Mouse (Mus musculus): ENCODE results near the gene Clybl.

The Clybl gene

DNA sequence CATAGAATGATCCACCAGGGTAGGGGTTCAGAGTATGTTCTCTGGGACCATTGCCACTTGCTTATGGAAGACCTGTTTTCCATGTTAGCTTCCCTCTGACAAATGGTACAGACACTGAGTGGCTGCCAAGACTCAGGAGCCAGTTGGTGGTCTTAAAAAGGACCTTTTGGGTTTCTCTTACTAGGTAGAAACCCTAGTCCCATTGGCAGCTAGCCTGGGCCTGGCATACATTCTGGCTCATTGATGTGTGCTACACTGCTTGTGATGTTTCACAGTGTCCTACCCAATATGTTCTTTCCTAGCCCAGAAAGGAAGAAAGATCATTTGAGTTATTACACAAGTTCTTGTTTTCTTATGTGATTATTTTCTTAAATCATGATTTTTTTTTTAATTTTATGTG, 69.8 kb downstream of the Clybl start:
- no peak for DNase-seq

DNA sequence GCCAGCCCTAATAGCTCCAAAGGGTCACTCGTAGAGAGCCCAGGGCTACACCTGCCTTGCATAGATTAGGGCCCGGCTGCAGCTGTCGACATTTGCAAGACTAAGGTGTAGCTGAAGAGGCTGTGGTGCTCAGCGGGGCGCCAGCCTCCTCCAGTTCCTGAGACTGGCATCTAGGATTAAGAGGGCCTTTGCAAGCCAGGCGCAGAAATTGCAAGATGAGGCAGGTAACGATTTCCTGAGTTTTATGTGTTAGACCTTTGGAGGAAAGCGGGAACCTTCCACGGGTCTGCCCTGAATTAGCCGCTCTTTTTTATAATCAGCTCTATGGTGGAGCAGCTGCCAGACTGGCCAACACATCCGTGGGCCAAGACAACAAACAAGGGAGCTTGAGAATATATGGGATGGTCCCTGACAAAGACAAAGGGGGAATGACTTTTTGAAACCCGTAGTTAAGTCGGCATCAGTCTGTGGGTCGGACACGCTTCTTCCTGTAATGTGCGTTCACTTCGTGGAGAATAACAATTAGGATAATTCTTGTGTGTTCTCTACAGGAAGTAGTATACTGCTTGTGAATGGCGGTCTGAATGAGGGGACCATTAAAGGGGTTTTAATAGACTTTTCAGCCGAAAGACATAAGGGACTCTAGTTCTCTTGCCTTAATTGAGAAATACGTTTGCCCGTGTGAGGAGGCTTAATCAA, 74.2 kb downstream of the Clybl start:
- no peak for DNase-seq

DNA sequence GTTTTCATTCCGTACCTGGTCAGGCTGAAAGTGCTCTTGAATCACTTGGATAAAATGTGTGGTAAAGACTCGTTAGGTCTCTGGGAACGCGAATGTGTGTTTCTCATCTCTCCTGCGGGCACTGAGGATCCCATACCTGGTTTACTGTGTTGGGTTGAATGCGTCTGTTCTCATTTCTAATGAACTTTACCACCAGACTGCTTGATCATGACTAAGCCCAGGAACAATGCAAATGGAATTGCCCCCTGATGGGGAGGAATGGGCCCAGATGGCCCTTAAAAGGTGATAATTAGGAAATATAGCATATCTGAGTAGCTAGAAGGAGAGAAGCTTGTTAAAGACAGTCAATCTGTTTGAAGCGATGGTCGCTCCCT, 74.7 kb downstream of the Clybl start:
- DNase-seq, result peak; percentile 38

DNA sequence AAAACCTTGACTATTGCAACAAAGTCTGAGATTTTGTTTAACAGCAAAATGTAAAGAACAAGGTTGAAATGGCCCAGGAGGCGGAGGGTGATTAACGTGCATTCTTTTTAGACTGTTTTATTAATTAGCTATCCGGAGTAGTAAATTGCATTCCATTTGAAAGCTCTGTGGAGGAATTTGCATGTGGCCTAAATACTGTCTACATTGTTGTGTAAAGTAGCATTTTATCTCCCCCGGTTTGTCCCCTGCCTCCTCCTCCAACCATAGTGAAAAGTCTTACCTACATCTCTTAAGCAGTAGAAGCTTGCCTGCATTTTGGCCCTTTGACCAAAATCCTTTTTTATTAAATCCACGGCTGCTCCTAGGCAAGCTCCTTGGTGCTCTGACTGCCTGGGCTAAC, 76.8 kb downstream of the Clybl start:
- no peak for DNase-seq

DNA sequence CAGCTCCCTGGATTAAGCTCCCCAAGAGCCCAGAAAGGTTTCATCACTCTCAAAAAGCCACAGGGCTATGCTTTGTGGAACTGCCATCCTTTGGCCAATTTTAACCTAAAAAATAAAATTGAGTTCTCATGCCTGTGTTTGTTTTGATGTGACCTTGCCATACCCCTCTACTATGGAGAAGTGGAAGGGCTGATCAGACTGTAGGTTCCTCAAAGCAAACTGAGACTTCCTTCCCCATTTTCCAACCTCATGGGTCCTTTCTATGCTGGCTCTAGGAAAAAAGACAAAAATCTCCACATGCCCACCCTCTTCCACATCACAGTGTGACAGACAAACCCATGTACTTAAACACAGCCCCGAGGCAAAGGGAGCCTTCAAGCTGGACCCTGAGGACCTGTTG, 79.7 kb downstream of the Clybl start:
- no peak for DNase-seq

DNA sequence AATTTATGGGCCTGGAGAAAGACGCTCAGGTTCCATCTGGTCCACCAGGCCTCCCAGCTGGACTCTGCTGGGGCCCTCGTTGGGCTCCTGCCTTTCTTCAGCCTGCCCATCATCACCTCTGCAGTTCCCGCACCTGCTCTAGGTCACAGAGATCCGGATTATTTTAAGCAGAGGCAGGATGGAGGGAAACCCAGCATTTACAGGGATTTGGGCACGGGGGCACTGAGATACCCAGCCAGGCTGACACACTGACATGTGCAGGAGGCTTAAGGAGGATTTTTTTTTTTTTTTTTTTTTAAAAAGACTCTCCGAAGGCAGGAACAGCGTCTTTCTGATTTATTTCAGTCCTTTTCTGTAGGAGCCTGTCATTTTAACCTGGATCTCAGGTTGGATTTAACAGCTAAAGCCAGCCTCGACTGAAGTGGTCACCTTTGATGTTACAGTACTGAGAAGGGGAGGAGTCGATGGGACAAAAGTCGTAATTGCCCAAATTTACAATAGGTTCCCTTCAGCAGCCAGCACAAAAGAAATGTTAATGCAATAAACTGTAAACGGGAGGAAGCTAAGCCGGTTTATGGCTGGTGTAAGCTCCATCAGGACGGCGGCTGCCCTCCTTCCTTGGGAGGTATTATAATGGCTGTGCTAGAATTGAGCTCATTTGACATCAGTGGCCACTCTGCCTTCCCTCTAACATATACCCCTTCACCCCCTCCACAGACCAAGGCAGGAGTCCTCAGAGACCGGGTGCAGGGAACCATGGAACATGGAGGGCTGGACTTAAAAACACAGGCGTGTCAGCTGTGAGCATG, 81.6 kb downstream of the Clybl start:
- DNase-seq, result peak; percentile 23

DNA sequence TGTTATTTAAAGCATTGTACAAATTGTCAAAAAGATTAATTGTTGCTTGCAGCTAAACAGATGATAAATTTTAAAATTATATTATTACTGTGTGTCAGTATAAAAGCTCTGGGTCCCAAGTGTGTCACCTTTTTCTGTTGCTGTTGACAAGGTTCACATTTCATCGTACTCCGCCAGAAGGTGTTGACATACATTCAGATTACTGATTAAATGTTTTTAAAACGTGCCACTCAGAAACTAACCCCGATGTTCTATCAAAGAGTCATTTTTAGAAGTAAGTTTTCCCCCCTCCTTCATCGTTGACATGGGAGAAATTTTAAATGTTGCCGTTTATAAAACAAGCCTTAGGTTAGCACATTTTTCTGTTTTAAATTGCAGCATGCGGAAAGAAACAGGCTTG, 83.7 kb downstream of the Clybl start:
- DNase-seq, result no peak

DNA sequence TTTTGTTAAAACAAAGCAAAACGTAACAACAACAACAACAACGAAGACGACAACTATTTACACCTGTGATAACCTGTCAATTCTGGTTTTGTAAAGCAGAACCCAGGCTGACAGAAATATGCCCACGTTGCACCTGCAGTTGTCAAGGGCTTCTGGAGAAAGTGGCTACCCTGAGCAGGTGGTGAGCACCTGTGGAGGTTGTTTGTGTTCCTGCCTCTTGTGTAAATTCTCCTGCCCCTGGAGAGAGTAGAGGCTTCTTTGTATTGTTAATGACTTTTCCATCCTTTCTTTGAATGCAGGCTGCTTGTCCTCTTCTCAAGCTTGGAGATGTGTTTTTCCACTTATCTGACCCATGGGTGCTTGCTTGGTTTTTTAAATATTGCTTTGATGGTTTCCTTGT, 86.1 kb downstream of the Clybl start:
- no peak for DNase-seq

DNA sequence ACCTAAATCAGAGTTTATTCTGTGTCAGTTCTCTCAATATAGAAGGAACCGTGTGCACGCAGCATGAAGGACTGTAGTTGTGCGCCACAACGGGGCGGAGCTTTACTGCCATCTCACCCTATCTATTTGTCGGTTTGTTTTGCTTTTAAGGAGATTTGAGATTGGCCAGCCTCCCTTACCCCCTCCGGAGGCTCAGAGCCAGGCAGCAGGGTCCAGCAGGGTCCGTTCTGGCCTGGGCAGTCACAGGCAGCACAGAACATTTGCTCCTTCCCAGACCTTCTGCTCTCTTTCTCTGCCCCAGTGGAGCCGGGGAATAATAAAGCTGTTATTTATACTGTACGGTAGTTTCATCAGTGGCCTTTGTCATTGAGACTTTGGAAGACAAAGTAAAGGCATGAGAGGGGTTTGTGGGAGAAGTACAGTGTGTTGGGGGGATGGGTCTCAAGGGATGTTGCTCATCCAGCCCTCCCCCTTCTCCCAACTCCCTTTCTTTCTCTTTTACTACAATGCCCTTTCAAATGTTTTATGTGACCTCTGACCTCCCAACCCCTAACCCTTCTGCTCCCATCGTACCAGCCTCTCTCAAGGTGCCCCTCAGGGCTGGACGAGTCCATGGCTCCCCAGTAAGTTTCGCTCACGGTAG, 89.7 kb downstream of the Clybl start:
- peak; percentile 21 for DNase-seq

DNA sequence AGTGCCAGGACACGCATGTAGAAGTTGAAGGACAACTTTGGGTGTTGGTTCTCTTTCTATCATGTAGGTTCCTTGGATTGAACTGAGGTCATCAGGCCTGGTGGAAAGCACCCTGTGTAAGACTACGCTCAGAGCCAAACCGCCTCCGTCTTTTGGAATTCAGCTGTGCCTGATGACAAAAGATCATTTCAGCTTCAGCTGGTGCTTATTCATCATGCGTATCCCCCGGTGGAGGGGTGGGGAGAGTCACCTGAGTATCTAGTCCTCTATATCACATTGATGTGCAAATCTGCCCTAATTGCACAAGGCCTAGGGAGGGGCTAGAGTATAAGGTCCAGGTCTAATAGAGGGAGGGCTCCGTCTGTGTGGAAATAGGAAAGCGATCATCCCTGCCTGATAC, 95.6 kb downstream of the Clybl start:
- DNase-seq, result no peak

DNA sequence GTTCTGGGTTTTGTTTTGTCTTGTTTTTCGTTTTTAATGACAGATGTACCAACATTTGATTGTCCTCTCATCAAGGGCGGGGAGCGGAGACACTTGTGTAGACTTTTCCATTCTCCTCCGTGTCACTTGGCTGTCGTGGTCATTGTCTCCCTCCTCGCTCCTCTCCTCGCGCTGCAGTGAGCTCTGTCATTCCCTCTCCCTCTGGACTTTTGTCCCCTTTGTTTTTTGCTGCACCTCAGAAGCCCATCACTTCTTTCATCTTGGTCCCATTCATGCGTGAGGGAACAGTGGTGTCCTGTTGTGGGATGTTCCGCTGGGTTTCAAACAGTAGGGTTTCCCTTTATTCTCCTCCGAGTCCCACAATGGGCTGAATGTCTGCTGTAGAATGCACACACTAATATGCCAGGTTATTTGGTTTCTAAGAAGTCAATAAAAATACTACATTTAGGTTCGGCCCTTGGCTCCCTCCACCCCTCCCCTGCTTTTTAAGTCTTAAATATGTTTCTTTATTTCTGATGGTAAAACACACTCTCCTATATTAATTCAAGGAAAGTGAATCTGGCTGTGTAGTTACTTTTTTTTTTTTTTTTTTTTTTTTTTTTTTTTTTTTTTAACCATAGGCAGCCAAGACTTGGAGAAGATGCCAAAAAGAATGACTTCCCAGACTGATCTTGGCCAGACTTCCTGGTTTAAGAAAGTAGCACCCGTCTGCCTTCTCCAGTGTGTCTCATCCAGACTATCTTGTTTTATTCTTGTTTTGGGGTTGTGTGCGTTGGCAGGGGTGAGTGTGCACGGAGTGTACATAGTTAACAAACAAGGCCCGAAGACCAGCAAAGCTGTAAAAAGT, 98.2 kb downstream of the Clybl start:
- DNase-seq, result no peak

DNA sequence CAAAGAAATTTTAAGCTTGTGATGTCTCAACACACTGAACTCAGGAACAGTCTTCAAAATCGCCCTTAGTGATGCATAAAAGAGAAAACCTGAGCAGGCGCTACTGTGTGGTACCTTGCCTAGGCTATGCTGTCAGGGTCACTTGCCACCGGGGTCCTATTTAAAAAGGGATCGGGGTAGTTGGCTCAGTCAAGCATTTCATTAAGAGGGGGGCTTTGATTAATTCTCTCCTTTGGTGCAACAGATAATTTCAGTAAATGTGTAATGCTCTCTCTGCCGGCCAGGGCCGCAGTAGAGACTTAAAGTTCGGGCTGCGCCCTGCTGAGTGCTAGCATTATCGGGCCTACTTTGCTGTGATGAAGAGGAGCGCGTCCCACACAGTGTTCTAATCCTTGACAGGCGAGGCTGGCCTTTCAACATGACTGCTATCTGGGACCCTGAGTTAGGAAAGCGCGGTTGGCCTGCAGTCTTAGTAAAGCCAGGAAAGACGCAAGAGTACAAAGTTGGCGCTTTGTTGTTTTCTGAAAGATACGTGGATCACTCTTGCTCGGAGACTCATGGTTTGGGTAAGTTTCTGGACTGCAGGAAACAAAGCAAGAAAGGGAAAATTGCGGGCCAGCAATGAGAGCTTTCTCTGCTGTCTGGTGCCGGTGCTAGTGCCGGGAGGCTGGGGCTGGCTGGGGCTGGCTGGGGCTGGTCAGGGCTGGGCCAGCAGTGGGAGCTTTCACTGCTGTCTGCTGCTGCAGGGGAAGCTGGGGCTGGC, 99.0 kb downstream of the Clybl start:
- no peak for DNase-seq

DNA sequence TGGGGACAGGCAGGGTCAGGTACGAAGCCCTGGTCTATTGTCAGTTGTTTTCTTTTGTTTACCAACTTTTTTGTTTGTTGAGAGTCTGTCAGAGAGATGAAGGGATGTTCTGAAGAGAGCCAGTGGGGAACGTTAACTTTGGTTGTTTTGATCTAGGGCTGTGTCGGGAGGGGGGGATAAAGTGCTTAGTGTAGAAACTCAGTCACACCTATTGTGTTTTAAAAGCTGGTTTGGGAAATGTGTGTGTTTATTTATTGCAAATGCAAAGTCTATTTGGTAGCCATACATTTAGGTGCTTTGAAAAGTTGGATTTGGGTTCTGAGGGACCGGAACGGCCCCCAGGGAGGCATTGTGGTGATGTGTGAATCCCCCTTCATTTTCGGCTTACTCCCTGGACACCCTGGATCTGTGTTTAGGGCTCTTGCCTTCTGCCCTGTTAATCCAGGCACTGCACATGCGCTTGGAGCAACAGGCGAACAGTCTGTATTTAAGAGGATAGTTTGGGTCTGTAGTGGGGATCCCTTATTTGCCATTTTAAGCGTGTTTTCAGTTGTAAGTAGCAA, 99.6 kb downstream of the Clybl start:
- no peak for DNase-seq

DNA sequence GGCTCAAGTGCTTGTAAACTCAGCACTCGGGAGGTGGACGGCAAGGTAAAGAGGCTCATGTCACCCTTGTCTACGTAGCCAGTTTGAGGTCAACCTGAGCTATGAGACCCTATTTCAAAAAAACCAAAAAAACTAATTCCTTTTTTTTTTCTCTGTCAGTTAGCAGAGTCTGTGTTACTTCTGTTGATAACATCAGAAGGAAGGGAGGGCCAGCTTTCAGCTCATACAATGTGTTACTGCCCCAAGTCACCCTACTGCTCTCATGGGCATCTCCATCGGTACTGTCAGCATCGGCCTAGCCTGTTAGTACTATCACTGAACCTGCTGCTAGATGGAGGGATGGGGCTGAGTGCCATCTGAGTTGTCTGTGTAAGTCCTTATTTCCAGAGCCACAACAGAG, 102.5 kb downstream of the Clybl start:
- no peak for DNase-seq

DNA sequence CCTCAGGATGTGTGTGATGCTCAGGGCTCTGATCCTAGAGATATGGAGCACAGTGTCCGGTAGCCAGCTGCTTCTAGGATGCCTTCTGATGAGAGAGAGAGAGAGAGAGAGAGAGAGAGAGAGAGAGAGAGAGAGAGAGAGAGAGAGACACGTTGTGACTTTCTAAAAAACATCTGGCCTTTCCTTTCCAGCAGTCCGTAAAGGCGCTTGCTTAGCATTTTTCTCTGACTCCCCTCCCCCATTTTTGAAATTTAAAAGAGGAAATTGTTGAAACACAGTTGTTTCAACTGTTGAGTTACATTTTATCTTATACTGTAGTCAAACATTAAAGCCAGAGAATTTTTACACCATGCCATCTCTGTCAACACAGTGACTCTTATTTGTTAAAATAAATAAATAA, 114.9 kb downstream of the Clybl start:
- DNase-seq, result no peak

DNA sequence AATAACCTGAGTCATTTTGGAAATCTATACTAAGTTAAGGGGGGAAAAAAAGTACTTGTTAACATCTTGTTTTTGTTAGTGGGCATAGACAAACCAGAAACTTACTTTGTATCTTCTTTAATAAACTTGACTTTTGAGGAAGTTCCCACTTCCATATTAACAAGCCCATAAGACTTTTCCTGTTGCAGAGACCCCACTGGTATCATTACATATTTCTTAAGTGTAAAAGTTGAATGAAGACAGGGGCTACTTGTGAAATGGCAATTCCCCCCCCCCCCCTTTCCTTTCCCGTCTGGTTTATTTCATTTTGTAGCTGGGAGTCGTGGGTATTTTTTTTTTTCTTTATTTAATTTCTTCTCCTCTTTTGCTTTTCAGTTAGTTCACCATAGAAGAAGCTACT, 115.4 kb downstream of the Clybl start:
- DNase-seq, result no peak

DNA sequence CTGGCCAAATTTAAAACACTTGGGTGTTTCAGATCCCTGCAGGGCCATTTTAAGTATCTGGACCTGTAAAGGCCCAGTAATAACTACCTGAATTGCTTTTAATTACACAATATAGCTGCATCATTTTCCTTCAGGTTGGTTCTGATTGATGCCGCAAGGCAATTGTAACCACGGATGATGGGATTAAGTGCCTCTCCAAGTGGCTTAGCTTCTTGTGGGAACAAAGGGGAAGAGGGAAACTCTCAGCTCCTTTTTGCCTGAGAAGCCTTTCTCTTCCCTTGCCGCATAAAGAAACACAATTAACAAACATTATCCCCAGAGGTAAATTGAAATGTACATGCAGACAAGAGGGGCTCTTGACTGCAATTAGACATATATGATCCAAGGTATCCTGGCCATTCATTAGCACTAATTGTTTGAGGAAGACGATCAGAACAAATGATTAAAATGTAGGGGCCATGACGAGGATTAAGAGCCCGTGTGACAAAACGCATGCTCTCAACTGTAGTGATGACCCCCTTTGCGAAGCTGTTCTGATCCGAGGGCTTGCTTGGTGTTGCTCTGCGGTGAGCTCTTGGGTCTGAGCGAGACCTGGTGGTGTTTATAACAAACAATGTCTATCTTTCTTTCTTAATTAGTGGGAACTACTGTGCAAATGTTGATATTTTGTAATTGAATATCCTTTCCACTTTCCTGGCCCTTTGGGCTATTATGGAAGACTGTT, 116.0 kb downstream of the Clybl start:
- DNase-seq, result no peak

DNA sequence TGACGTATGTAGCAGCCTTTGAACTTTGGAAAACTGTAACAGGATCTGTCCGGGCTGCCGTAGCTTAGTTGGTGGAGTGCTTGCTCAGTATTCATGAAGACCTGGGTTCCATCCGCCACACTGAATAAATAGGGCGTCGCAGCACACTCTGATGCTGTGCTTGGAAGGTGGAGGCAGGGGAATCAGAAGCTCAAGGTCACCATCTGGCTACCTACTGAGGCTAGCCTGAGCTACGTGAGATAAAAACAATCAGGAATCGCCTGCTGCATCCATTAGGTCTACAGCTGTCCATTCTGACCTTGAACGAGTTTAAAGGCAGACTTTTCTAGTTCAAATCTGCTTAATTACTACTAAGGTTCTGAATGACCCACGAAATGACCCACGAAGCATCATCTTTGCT, 118.8 kb downstream of the Clybl start:
- DNase-seq, result no peak

DNA sequence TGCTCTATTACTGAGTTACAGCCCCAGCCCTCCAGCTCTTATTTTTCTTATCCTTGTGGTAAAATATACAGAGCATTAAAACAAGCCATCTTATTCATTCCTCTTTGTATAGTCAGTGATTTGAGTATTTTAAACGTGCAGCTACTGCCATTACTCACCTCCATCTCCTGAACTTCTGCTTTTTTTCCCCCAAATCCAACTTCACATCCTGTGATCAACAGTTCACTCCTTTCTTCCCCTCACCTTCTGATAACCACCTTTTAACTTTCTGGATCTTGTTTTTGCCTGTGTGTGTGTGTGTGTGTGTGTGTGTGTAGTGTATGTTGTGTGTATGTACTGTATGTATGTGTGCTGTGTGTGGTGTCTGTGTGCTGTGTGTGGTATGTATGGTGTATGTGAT, 122.3 kb downstream of the Clybl start:
- no peak for DNase-seq

DNA sequence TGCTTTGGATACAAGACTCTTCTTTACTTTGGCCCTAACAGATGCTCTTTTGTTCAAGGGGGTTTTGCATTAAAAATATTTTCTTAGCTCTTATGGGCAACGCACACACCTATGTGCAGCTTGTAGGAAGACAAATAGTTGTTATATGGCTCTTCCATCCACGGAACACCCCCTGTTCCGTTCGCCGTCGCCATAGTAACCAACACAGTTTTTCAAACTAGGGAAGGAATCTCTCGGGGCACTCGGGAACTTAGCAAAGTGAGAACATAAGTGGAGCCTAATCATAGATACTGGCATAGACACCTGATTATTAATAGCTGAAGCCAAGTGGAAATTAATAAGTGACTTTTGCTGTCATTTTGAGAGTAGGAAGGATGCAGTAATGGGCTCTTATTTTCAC, 123.6 kb downstream of the Clybl start:
- no peak for DNase-seq

DNA sequence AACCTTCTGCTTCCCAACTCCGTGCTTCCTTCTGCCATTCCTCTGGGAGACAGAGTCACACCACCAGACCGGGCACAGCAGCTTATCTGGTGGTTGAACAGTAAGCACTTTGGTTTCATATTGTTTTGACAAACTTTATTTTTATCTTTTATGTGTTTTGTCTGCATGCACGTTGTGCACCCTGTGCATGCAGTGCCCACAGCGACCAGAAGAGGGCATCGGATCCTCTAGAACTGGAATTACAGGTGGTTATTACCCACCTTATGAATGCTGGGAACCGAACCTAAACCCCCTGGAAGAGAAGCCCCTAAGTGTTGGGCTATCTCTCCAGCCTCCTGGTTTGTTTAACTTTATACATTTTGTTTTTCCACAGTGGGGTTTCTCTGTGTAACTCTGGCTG, 130.9 kb downstream of the Clybl start:
- no peak for DNase-seq

DNA sequence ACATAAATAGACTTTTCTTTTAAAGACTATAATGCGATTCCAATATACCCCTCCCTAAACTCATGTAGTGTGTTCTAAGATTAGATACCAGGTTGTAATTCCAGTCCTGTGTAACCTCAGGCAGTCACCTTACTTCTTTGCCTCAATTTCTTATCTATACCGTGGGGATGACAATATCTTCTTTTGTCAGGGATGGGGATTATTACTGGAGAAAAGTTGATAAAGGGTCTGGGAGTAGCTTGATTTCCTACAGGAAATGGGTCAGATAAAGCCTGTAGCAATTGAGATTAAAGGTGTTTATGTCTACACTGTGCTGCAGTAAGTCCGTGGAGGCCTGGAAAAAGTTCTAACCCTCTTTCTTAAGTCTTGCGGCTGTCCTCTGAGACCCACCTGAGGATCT, 131.8 kb downstream of the Clybl start:
- DNase-seq, result no peak

All from cerebellum, adult 11-12 months (tissue).